Mouse (Mus musculus): ENCODE data around the gene Actl6b. TPM values are rescaled to one million over a fixed set of nuclear protein-coding genes. Genes with fewer than 3 reads are reported as not detected.
A peak's percentile ranks its signal among the peaks of the same experiment; 100 is the strongest.

Actl6b gene
- total RNA-seq (2017), result not detected in 2 replicates

GRCm38 (mm10) chr5:137553411-137553837 is at the start of gene Actl6b:
TSS of gene Actl6b (plus strand) at chr5:137553517.
- ATAC-seq (replicated peaks; ENCODE audit: low read depth, poor library complexity, severe bottlenecking), result peak; percentile 78

GRCm38 (mm10) chr5:137504041-137504440 is 49.3 kb upstream of the Actl6b start:
- ATAC-seq (replicated peaks; ENCODE audit: low read depth, poor library complexity, severe bottlenecking), result no peak

- ATAC-seq (replicated peaks; ENCODE audit: low read depth, poor library complexity, severe bottlenecking), result peak; percentile 63; the same call in 1 of the 2 replicates
Measured at GRCm38 (mm10) chr5:137510014-137510501, 43.3 kb upstream of the Actl6b start.

GRCm38 (mm10) chr5:137510573-137511390 is 42.5 kb upstream of the Actl6b start:
- ATAC-seq (replicated peaks; ENCODE audit: low read depth, poor library complexity, severe bottlenecking), result no peak

- no peak for ATAC-seq (replicated peaks; ENCODE audit: low read depth, poor library complexity, severe bottlenecking)
Measured at GRCm38 (mm10) chr5:137511706-137512105, 41.6 kb upstream of the Actl6b start.

GRCm38 (mm10) chr5:137512847-137513794 is 40.2 kb upstream of the Actl6b start:
- no peak for ATAC-seq (replicated peaks; ENCODE audit: low read depth, poor library complexity, severe bottlenecking)

- no peak for ATAC-seq (replicated peaks; ENCODE audit: low read depth, poor library complexity, severe bottlenecking)
Measured at GRCm38 (mm10) chr5:137513951-137514721, 39.2 kb upstream of the Actl6b start.

- no peak for ATAC-seq (replicated peaks; ENCODE audit: low read depth, poor library complexity, severe bottlenecking)
Measured at GRCm38 (mm10) chr5:137514811-137515210, 38.5 kb upstream of the Actl6b start.

- peak; percentile 63 for ATAC-seq (replicated peaks; ENCODE audit: low read depth, poor library complexity, severe bottlenecking)
Measured at GRCm38 (mm10) chr5:137518436-137518835, 34.9 kb upstream of the Actl6b start, which contains the start of gene Gigyf1. TSS of gene Gigyf1 (plus strand) at chr5:137518548.

GRCm38 (mm10) chr5:137519691-137520550 is 33.4 kb upstream of the Actl6b start:
- no peak for ATAC-seq (replicated peaks; ENCODE audit: low read depth, poor library complexity, severe bottlenecking)

- no peak for ATAC-seq (replicated peaks; ENCODE audit: low read depth, poor library complexity, severe bottlenecking)
Measured at GRCm38 (mm10) chr5:137521861-137522260, 31.5 kb upstream of the Actl6b start.

- ATAC-seq (replicated peaks; ENCODE audit: low read depth, poor library complexity, severe bottlenecking), result no peak
Measured at GRCm38 (mm10) chr5:137522711-137523110, 30.6 kb upstream of the Actl6b start.

GRCm38 (mm10) chr5:137523396-137524250 is 29.7 kb upstream of the Actl6b start:
- ATAC-seq (replicated peaks; ENCODE audit: low read depth, poor library complexity, severe bottlenecking), result no peak

- ATAC-seq (replicated peaks; ENCODE audit: low read depth, poor library complexity, severe bottlenecking), result no peak
Measured at GRCm38 (mm10) chr5:137524251-137524515, 29.1 kb upstream of the Actl6b start.

- ATAC-seq (replicated peaks; ENCODE audit: low read depth, poor library complexity, severe bottlenecking), result no peak
Measured at GRCm38 (mm10) chr5:137524671-137525070, 28.6 kb upstream of the Actl6b start.

GRCm38 (mm10) chr5:137525511-137525910 is 27.8 kb upstream of the Actl6b start:
- no peak for ATAC-seq (replicated peaks; ENCODE audit: low read depth, poor library complexity, severe bottlenecking)

- ATAC-seq (replicated peaks; ENCODE audit: low read depth, poor library complexity, severe bottlenecking), result peak; percentile 55
Measured at GRCm38 (mm10) chr5:137526192-137526936, 27.0 kb upstream of the Actl6b start.

Data from common myeloid progenitor, adult 5-6 weeks (primary cell).